Mouse (Mus musculus) intestine, postnatal 0 days (tissue): ENCODE results near the gene Ambra1. TPM values are rescaled to one million over a fixed set of nuclear protein-coding genes. Genes with fewer than 3 reads are reported as not detected.

Source experiments
- ATAC-seq: fragments of 200-750 bp; cut with Nextera tagmentation; 2 replicates; pipeline ENCODE4 v1.8.0; 2017; ENCODE audit warnings: mild to moderate bottlenecking, moderate TSS enrichment, moderate library complexity
- H3K27ac ChIP-seq: fragments of 300-500 bp; sonication (generic); 2 replicates; pipeline ENCODE4 v1.5.1; 2014; ENCODE audit warnings: mild to moderate bottlenecking, low read depth, low read length, moderate library complexity
- H3K27me3 ChIP-seq: fragments of 300-500 bp; sonication (generic); replicated peaks from 2 replicates; pipeline ENCODE4 v1.6.1; 2014; ENCODE audit warnings: low read length, mixed read lengths; ENCODE audit not compliant: control insufficient read depth, insufficient read depth
- H3K36me3 ChIP-seq: fragments of 300-500 bp; sonication (generic); 2 replicates; pipeline ENCODE4 v1.6.1; 2014; ENCODE audit warnings: mild to moderate bottlenecking, moderate library complexity; ENCODE audit not compliant: control insufficient read depth, insufficient read depth
- H3K4me1 ChIP-seq: fragments of 300-500 bp; sonication (generic); replicated peaks from 2 replicates; pipeline ENCODE4 v1.6.1; 2014; ENCODE audit warnings: antibody characterized with exemption, low read length, mixed read lengths; ENCODE audit not compliant: control insufficient read depth, insufficient read depth
- H3K4me2 ChIP-seq: fragments of 300-500 bp; sonication (generic); replicated peaks from 2 replicates; pipeline ENCODE4 v1.6.1; 2014; ENCODE audit warnings: low read depth, mild to moderate bottlenecking, moderate library complexity
- H3K4me3 ChIP-seq: fragments of 300-500 bp; sonication (generic); 2 replicates; pipeline ENCODE4 v1.5.1; 2014; ENCODE audit warnings: low read depth, low read length
- H3K9ac ChIP-seq: fragments of 300-500 bp; sonication (generic); 2 replicates; pipeline ENCODE4 v1.6.1; 2014; ENCODE audit warnings: mild to moderate bottlenecking, low read depth, low read length
- H3K9me3 ChIP-seq: fragments of 300-500 bp; sonication (generic); 2 replicates; pipeline ENCODE4 v1.6.1; 2016; ENCODE audit warnings: mixed run types; ENCODE audit not compliant: control insufficient read depth
- CTCF ChIP-seq: sonication (generic); IDR thresholded peaks from 2 replicates; pipeline ENCODE4 v1.5.1; 2016; ENCODE audit warnings: low read depth, mild to moderate bottlenecking, control low read depth, antibody characterized with exemption, moderate library complexity
- WGBS: fragments of 180-500 bp; shearing (Covaris S2); extraction: QIAGEN DNeasy Blood & Tissue Kit; methylation state at CpG from one replicate; pipeline ENCODE4 v1.1.7; 2014; 5-methylcytosine and 5-hydroxymethylcytosine counted together
- microRNA-seq: library from miRNA; unstranded; fragments of <30 nt; microRNA quantifications from one replicate; pipeline ENCODE4, GENCODE M21; 2016
- polyA plus RNA-seq: library from polyadenylated mRNA; unstranded; fragments of >200 nt; fragmentation: Nextera tagmentation; extraction: Ambion mirVana; gene quantifications from 2 replicates; pipeline ENCODE4 v1.2.1, GENCODE M21; 2015

The Ambra1 gene
- polyA plus RNA-seq, 1 experiment from 2014 or later, result 5.5 TPM

GRCm38 (mm10) chr2:91963443-91963932 is 233.6 kb downstream of the Ambra1 start:
- peak overlapping the region; percentile 97 for H3K27ac ChIP-seq
- no peaks in the 10 kb centered on the region for H3K9me3 ChIP-seq
- H3K36me3 ChIP-seq, result no peaks in the 10 kb centered on the region; the same call in 1 of the 2 replicates
- no peaks in the 10 kb centered on the region for H3K27me3 ChIP-seq
- under 1% methylated on average over 36 of the region's 57 CpGs for WGBS
- peak overlapping the region; percentile 94 for H3K9ac ChIP-seq
- peak; percentile 88 for ATAC-seq
- H3K4me2 ChIP-seq, result peak overlapping the region; percentile 77
- H3K4me1 ChIP-seq, result peaks cover 27% of the 10 kb centered on the region
- H3K4me3 ChIP-seq, result peak overlapping the region; percentile 89
- TF ChIP-seq CTCF, result peak; percentile 95

DNA sequence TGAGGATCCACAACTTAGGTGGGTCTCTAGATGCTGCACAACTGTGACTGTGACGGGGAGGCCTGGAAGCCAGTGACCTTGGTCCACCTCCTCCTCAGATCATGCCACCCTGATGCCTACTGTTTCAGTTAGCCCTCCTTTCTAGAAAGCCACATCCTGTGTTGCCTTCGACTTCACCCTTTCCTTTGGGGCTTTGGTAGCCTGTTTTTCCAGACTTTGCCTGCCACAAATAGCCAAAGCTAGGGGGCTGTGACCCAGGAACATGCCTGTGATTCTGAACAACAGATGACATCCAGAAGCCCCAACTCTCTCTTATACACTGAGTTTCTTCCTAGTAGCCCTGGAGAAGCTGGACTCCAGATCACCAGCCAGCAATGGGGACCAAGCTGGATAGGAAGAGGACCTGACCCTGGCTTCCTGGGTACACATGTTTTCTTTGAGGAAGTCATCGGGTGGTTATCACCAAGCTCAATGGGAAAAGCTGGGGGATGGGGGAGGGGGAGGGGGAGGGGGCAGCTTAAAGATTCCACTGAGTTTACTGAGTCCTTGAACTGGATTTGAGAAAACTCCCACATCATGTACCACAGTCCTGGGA is 234.8 kb downstream of the Ambra1 start:
- Histone ChIP-seq H3K9me3 (no peaks in the 10 kb centered on the region), H3K9ac (no peak overlapping the region), H3K4me1 (peaks cover 21% of the 10 kb centered on the region), H3K4me2 (peak overlapping the region; percentile 38; the same call in 1 of the 2 replicates), H3K4me3 (peak overlapping the region; percentile 18; the same call in 1 of the 2 replicates), H3K36me3 (no peaks in the 10 kb centered on the region), H3K27ac (peak overlapping the region; percentile 97; the same call in 1 of the 2 replicates), H3K27me3 (no peaks in the 10 kb centered on the region)
- TF ChIP-seq CTCF, result no peak
- no peak for ATAC-seq
- 60% methylated on average over 3 of the region's 3 CpGs for WGBS

DNA sequence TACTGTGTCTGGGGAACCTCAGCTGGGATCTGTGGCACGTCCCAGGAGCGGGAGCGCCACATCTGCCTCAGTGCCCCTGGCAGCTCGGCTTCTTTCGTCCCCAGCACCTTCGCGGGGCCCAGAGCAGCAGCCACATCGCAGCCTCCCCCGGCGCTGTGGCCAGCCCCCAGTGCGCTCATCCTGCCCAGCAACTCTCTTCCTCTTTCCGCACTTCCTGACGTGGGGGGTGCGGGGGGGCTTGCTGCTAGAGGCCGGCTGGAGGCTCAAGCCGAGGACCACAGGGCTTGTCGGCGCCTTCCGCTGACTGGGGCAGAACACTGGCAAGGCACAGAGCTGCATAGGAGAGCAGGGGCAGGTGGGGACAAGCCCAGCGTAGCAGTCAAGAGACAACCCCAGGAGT is 235.5 kb downstream of the Ambra1 start:
- no peak for TF ChIP-seq CTCF
- Histone ChIP-seq H3K27ac (peak overlapping the region; percentile 15; the same call in 1 of the 2 replicates), H3K36me3 (no peaks in the 10 kb centered on the region), H3K4me3 (peak overlapping the region; percentile 18; the same call in 1 of the 2 replicates), H3K4me1 (peaks cover 18% of the 10 kb centered on the region), H3K9me3 (no peaks in the 10 kb centered on the region), H3K4me2 (peak overlapping the region; percentile 38), H3K27me3 (no peaks in the 10 kb centered on the region), H3K9ac (0 out of 2 replicates have a peak overlapping the region, but pooled peaks have one; percentile 31)
- 43% methylated on average over 20 of the region's 20 CpGs for WGBS
- ATAC-seq, result no peak

DNA sequence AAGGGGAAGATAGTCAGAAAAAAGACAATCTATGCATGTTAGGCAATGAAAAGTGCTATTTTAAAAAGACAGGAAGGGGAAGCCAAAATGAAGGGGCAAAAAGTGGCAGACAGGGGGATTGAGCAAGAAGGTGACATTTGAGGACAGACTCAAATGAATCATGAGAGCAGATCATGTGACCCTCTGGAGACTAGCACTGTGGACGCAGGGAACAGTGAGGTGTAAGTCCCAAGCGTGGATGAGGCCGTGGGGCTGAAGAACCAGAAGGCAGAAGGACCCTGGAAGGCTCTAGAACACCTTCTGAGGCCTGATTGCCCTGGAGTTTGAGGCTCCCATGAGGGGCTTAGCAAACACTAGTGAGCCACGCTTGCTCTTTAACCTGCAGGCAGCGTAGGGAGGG is 236.4 kb downstream of the Ambra1 start:
- H3K4me2 ChIP-seq, result no peak overlapping the region
- no peaks in the 10 kb centered on the region for H3K36me3 ChIP-seq
- no peak for TF ChIP-seq CTCF
- H3K9me3 ChIP-seq, result no peaks in the 10 kb centered on the region
- H3K4me1 ChIP-seq, result peaks cover 20% of the 10 kb centered on the region
- no peaks in the 10 kb centered on the region for H3K27me3 ChIP-seq
- H3K9ac ChIP-seq, result no peak overlapping the region
- no peak for ATAC-seq
- WGBS, result 76% methylated on average over 5 of the region's 5 CpGs
- H3K4me3 ChIP-seq, result no peak overlapping the region
- H3K27ac ChIP-seq, result no peak overlapping the region

DNA sequence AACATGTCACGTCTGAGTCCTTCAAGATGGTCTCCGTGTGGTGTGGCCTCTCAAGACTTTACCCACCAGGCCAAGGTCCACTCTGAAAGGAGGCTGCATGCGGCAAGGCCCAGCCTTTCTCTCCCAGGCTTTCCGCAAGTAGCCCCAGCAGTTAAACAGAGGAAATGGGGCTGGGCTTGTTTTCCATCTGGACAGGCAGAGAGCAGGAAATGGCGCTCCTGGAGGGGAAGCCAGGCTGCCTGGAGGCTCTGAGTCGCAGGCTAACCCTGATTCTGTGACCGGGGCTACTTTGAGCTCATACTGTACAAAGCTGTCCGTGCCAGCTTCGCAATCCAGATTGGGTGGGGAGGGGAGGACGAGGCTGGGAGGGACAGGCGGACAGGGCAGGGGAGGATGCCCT is 238.0 kb downstream of the Ambra1 start:
- WGBS, result 30% methylated on average over 11 of the region's 11 CpGs
- Histone ChIP-seq H3K9ac (no peak overlapping the region), H3K27me3 (no peaks in the 10 kb centered on the region), H3K4me3 (no peak overlapping the region), H3K4me1 (peaks cover 26% of the 10 kb centered on the region), H3K27ac (peak overlapping the region; percentile 73), H3K9me3 (no peaks in the 10 kb centered on the region), H3K4me2 (no peak overlapping the region), H3K36me3 (no peaks in the 10 kb centered on the region)
- 0 out of 2 replicates have a peak, but pooled peaks have one; percentile 9 for ATAC-seq
- TF ChIP-seq CTCF, result 0 out of 2 replicates have a peak, but pooled peaks have one; percentile 7

Small RNA genes within 50 kb of the gene (microRNA-seq; reads per million reads assigned to microRNA genes)
- not detected for gene Mir6999

Other genes starting within 250 kb of the Ambra1 start
- gene Ckap5, start 203.4 kb upstream of the Ambra1 start, polyA plus RNA-seq, result 17.0 and 19.3 TPM in 2 replicates
- 3.0 and 3.7 TPM in 2 replicates for gene F2, start 93.7 kb upstream of the Ambra1 start, polyA plus RNA-seq
- gene Zfp408, start 80.3 kb upstream of the Ambra1 start, polyA plus RNA-seq, result 2.6 and 3.3 TPM in 2 replicates
- gene Arhgap1, start 80.3 kb upstream of the Ambra1 start, polyA plus RNA-seq, result 92.3 and 94.0 TPM in 2 replicates
- gene Atg13, start 19.6 kb upstream of the Ambra1 start, polyA plus RNA-seq, result 15.8 and 19.4 TPM in 2 replicates
- 7.3 and 7.7 TPM in 2 replicates for gene Harbi1, start 19.3 kb upstream of the Ambra1 start, polyA plus RNA-seq
- 0.24 and 0.26 TPM in 2 replicates for gene Chrm4, start 197.1 kb downstream of the Ambra1 start, polyA plus RNA-seq
- gene Mdk, start 202.2 kb downstream of the Ambra1 start, polyA plus RNA-seq, result 119 and 128 TPM in 2 replicates
- 0.21 and 0.30 TPM in 2 replicates for gene Gm9821, start 215.6 kb downstream of the Ambra1 start, polyA plus RNA-seq
- 53.2 and 56.8 TPM in 2 replicates for gene Dgkz, start 245.7 kb downstream of the Ambra1 start, polyA plus RNA-seq